Mouse (Mus musculus) forebrain, embryonic 16.5 days (tissue): ENCODE measurements at regions not wholly inside any gene's neighbourhood (a gene's known extent, or its start where the extent isn't known, plus 50 kb on each side); places are given as distances from the start of the nearest gene placed in this dataset.

Experiments
- ATAC-seq: fragments of 200-750 bp; cut with Nextera tagmentation; 2 replicates; pipeline ENCODE4 v1.8.0; 2017; ENCODE audit warnings: mild to moderate bottlenecking, moderate library complexity
- H3K27ac ChIP-seq: fragments of 300-500 bp; sonication (generic); 2 replicates; pipeline ENCODE4 v1.5.1; 2014; ENCODE audit warnings: low read length, control low read depth
- H3K27me3 ChIP-seq: fragments of 300-500 bp; sonication (generic); replicated peaks from 2 replicates; pipeline ENCODE4 v1.6.1; 2014; ENCODE audit warnings: low read length; ENCODE audit not compliant: control insufficient read depth, insufficient read depth
- H3K36me3 ChIP-seq: fragments of 300-500 bp; sonication (generic); 2 replicates; pipeline ENCODE4 v1.6.1; 2014; ENCODE audit not compliant: control insufficient read depth, insufficient read depth
- H3K4me1 ChIP-seq: fragments of 300-500 bp; sonication (generic); replicated peaks from 2 replicates; pipeline ENCODE4 v1.6.1; 2014; ENCODE audit warnings: low read length; ENCODE audit not compliant: control insufficient read depth, insufficient read depth
- H3K4me2 ChIP-seq: fragments of 300-500 bp; sonication (generic); 2 replicates; pipeline ENCODE4 v1.6.1; 2014; ENCODE audit warnings: mild to moderate bottlenecking, low read length, control low read depth
- H3K4me3 ChIP-seq: fragments of 300-500 bp; sonication (generic); replicated peaks from 2 replicates; pipeline ENCODE4 v1.5.1; 2014; ENCODE audit warnings: mild to moderate bottlenecking, low read length, control low read depth
- H3K9ac ChIP-seq: fragments of 300-500 bp; sonication (generic); replicated peaks from 2 replicates; pipeline ENCODE4 v1.6.1; 2014; ENCODE audit warnings: low read depth, low read length, control low read depth
- H3K9me3 ChIP-seq: fragments of 300-500 bp; sonication (generic); 2 replicates; pipeline ENCODE4 v1.6.1; 2016; ENCODE audit warnings: low read length; ENCODE audit not compliant: control insufficient read depth
- WGBS: fragments of 180-500 bp; shearing (Covaris S2); extraction: QIAGEN DNeasy Blood & Tissue Kit; methylation state at CpG from one replicate; pipeline ENCODE4 v1.1.7; 2014; 5-methylcytosine and 5-hydroxymethylcytosine counted together

DNA sequence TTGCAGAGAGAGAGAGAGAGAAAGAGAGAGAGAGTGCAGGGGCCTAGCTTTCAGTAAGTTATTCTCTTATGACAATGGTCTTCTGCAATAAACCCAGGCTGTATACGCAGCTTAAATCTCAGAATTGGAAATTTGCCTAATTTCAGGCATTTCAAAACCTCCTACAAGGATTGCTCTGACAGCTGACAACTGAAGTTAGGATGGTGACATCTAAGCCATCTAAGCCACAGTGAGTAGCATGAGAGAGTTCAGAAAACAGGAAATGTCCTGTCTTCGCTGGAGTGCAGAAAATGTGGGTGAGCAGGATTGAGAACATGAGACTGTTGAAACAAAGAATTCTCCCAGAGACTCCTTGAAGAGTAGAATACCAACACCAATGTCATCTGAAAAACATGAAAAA, 56.8 kb downstream of the Fam110c start:
- no peaks in the 10 kb centered on the region for H3K4me1 ChIP-seq
- no peak overlapping the region for H3K4me3 ChIP-seq
- no peaks in the 10 kb centered on the region for H3K36me3 ChIP-seq
- H3K9ac ChIP-seq, result no peak overlapping the region
- 78% methylated on average over 2 of the region's 2 CpGs for WGBS
- no peaks in the 10 kb centered on the region for H3K27me3 ChIP-seq
- H3K27ac ChIP-seq, result no peak overlapping the region
- H3K4me2 ChIP-seq, result no peak overlapping the region
- no peaks in the 10 kb centered on the region for H3K9me3 ChIP-seq
- ATAC-seq, result no peak

DNA sequence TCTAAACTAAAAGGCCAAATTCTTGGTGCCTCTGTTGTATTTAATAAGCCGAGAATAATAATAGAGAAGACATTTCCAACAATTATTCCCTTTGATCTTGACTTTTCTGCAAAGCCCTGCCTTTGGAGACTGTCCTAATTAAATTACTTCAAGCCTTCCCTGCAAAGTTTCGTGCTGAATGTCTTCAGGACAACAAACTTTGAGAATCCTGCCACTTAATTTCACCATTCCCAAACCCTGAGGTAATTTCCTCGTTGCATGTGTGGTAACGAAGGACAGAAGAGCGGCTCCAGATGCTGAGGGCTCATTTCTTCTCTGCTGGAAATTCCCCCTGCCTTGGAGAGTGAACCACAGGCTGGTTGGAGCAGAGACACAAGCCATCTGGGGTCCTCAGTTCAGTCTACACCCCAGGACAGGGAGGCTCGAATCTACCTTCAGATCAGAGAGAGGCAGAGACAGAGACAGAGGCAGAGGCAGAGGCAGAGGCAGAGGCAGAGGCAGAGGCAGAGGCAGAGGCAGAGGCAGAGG, 60.9 kb downstream of the Fam110c start:
- no peaks in the 10 kb centered on the region for H3K4me1 ChIP-seq
- ATAC-seq, result no peak
- H3K9ac ChIP-seq, result no peak overlapping the region
- no peak overlapping the region for H3K4me3 ChIP-seq
- H3K9me3 ChIP-seq, result no peaks in the 10 kb centered on the region
- no peak overlapping the region for H3K27ac ChIP-seq
- 46% methylated on average over 6 of the region's 6 CpGs for WGBS
- H3K36me3 ChIP-seq, result no peaks in the 10 kb centered on the region
- H3K4me2 ChIP-seq, result no peak overlapping the region
- no peaks in the 10 kb centered on the region for H3K27me3 ChIP-seq

DNA sequence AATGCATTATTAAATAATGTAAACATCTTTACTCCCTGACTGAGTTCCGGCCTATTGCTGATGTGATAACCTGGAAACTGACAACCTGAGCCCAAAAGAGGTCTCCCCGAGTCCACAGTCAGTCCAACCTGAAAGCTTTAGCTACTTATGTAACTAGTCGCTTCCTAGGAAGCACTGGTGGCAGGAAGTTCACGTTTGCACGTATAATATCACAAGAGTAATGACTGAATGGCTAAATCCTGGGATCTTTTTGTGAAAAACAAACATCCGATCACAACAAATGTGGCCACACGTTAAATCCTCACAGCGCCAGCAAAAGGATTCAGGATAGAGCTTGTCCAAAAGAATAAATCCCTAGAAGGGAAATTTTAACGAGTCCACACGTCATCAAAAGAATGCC, 62.7 kb downstream of the Fam110c start:
- WGBS, result 50% methylated on average over 10 of the region's 10 CpGs
- Histone ChIP-seq H3K9ac (no peak overlapping the region), H3K4me2 (no peak overlapping the region), H3K27me3 (no peaks in the 10 kb centered on the region), H3K4me3 (no peak overlapping the region), H3K9me3 (no peaks in the 10 kb centered on the region), H3K4me1 (no peaks in the 10 kb centered on the region), H3K27ac (no peak overlapping the region), H3K36me3 (no peaks in the 10 kb centered on the region)
- ATAC-seq, result no peak

DNA sequence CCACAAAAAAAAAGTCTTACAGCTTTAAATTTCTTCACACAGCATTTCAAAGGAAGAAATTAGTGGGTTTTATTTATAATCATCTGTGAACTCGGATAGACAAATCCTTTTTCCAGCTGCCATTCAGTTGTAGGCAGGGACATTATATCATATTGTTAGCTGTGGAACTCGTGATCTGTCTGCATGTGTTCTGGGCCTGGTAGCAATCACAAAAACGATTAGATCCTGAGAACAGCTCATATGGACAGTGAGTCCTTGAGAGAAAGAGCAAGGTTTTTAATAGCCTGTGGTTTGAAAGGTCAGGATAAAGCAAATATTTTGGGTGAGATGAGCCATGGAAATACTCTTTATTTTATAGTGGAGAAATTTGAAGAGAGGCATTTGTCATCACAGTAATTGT, 63.2 kb downstream of the Fam110c start:
- no peaks in the 10 kb centered on the region for H3K9me3 ChIP-seq
- no peak overlapping the region for H3K4me2 ChIP-seq
- 33% methylated on average over 3 of the region's 3 CpGs for WGBS
- ATAC-seq, result no peak
- no peak overlapping the region for H3K27ac ChIP-seq
- H3K4me3 ChIP-seq, result no peak overlapping the region
- no peaks in the 10 kb centered on the region for H3K27me3 ChIP-seq
- no peaks in the 10 kb centered on the region for H3K4me1 ChIP-seq
- no peak overlapping the region for H3K9ac ChIP-seq
- no peaks in the 10 kb centered on the region for H3K36me3 ChIP-seq

DNA sequence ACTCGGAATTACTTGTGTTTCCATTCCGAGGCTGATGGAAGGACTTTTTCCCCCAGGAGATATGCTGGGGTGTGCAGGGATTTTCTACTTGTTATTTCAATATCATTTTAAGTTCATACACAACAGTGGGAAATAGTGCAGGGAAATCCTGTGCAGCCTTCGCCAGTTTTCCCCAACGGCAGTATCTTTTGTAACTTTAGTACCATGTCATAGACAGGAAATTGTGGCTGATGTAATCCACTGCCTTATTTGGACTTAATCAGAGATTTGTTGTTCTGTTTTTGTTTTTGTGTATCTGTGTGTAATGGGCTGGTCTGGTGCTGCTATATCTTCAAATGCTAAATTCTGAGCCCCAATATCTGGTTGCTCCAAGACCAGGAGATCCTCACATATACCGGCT, 63.8 kb downstream of the Fam110c start:
- no peak overlapping the region for H3K4me3 ChIP-seq
- no peak for ATAC-seq
- H3K27me3 ChIP-seq, result no peaks in the 10 kb centered on the region
- 82% methylated on average over 5 of the region's 5 CpGs for WGBS
- H3K9ac ChIP-seq, result no peak overlapping the region
- H3K4me1 ChIP-seq, result no peaks in the 10 kb centered on the region
- no peaks in the 10 kb centered on the region for H3K9me3 ChIP-seq
- no peak overlapping the region for H3K27ac ChIP-seq
- no peaks in the 10 kb centered on the region for H3K36me3 ChIP-seq
- H3K4me2 ChIP-seq, result no peak overlapping the region

DNA sequence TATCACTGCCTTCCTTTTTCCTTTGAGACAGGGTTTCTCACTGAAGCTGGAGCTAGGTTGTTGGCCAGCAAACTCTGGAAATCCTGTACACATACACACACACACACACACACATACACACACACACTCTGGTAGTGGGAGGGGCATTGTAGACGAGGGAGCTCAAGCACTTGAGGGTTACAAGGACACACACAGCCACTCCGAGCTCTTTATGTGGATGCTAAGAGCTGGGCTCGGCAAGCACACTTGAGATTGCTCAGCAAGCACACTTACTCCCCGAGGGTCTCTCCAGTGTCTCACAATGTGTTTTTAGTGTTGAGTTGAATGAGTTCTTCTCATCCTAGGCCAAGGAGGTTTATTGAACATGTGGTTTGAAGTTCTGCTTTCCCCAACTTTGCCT, 66.2 kb downstream of the Fam110c start:
- 69% methylated on average over 4 of the region's 4 CpGs for WGBS
- H3K36me3 ChIP-seq, result no peaks in the 10 kb centered on the region

DNA sequence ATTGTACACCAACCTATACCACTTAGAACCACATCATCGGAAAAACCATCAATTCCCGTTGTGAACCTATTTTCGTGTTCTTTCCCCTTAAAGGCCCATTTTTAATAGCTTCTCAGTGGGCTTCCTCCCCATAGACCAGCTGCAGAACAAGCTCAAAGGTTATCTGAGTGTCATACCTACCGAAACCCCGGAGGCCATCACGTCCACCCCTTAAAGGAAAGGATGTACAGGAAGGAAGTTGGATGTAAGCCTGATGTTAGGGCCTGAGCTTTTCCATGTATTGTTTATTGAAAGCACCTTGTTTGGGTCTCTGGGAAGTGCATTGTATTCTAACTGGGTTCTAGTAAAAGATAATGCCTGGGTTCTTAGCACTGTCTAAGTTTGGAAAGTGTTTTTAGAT, 69.6 kb downstream of the Fam110c start:
- no peaks in the 10 kb centered on the region for H3K4me1 ChIP-seq
- H3K9ac ChIP-seq, result no peak overlapping the region
- H3K9me3 ChIP-seq, result no peaks in the 10 kb centered on the region
- no peak for ATAC-seq
- no peak overlapping the region for H3K4me3 ChIP-seq
- no peaks in the 10 kb centered on the region for H3K36me3 ChIP-seq
- no peak overlapping the region for H3K4me2 ChIP-seq
- H3K27ac ChIP-seq, result no peak overlapping the region
- H3K27me3 ChIP-seq, result no peaks in the 10 kb centered on the region
- 85% methylated on average over 6 of the region's 6 CpGs for WGBS

More for the DNA sequence above, 66.2 kb downstream of the Fam110c start:
- Histone ChIP-seq H3K9ac (no peak overlapping the region), H3K9me3 (no peaks in the 10 kb centered on the region), H3K4me3 (no peak overlapping the region), H3K4me1 (no peaks in the 10 kb centered on the region), H3K27me3 (no peaks in the 10 kb centered on the region), H3K27ac (no peak overlapping the region), H3K4me2 (no peak overlapping the region)
- no peak for ATAC-seq

DNA sequence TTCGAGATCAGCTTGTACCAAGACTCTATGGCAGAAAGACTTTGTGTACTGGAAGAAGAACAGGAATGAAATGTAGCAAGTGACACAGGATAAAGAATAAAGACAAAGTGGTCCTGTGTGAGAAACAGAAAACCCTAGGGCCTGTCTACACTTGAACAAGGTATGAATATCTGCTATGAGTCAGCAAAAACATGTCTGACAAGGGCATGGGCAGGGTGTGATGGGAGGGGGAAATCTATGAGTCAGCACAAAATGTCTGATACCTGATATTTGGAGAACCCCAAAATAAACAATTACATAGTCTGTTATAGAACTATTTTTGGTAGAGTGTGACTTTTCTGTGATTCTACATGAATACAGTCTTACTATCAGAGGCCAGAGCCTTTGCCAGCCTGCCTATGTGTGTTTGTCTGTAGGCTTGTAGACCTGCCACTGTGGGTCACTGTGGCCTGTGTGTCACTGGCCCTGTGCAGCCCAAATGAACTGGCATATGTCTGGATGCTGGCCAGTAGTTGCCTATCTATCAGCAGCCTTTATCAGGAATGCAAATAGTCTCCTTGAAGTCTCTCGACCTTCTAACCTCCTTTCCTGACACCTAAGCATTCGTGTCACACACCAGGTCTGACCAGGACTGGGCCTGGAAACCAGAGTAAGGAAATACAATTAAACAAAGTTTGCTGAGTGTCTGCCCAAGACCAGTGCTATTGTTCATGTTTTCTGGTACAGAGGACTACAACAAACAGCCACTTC, 71.5 kb downstream of the Fam110c start:
- Histone ChIP-seq H3K9ac (no peak overlapping the region), H3K27ac (no peak overlapping the region), H3K4me1 (no peaks in the 10 kb centered on the region), H3K36me3 (no peaks in the 10 kb centered on the region), H3K4me3 (no peak overlapping the region), H3K4me2 (no peak overlapping the region), H3K9me3 (no peaks in the 10 kb centered on the region), H3K27me3 (no peaks in the 10 kb centered on the region)
- WGBS, result 78% methylated on average over 3 of the region's 3 CpGs
- no peak for ATAC-seq

DNA sequence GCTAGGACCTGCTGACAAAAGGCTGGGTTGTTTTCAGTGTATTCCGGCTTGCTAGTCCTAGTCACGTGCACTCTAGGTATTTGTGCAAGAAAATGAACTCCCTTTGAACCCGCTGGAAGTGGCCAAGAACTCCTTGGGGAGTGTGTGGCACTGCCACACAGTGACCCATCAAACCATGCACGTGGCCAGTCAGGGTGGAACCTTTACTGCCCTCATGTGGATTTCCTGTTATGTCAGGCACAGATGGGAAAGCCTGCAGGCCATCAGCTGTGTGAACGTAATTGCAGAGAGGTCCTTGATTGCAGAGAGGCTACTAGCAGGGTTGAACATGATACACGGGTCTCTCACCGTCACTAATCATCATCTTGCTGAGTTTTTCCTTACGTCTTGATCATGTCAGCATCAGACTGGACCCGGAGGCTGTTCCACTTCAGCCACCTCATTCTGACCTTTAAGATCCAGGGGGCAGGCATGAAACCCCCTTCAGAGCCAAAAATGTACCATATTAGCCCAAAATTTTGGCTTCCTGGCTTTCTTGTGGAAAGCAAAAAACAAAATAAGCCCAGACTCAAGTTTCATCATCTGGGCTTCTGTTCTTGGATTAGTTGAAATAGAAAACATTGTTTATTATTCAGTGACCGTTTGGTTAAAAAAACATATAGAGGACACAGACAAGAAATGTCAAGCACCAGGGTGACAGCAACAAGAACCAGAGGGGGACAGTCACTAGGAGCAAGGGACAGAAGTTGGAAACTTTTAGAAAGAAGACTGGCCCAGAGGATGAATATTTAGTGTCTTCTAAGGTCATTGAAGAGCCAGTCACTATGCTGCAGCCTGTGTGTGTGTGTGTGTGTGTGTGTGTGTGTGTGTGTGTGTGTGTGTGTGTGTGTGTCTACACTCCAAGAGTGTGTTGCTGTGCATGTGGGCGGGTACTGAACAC, 75.0 kb downstream of the Fam110c start:
- no peak for ATAC-seq
- Histone ChIP-seq H3K4me3 (no peak overlapping the region), H3K9me3 (no peaks in the 10 kb centered on the region), H3K4me1 (no peaks in the 10 kb centered on the region), H3K9ac (no peak overlapping the region), H3K27ac (no peak overlapping the region), H3K27me3 (no peaks in the 10 kb centered on the region), H3K36me3 (no peaks in the 10 kb centered on the region), H3K4me2 (no peak overlapping the region)
- 82% methylated on average over 11 of the region's 11 CpGs for WGBS
